Mouse (Mus musculus) forebrain, embryonic 11.5 days (tissue): ENCODE measurements around the gene Fndc3b. TPM values are rescaled to one million over a fixed set of nuclear protein-coding genes. Genes with fewer than 3 reads are reported as not detected.

Experiments used
- ATAC-seq: fragments of 200-750 bp; cut with Nextera tagmentation; replicated peaks from 2 replicates; pipeline ENCODE4 v1.8.0; 2017; ENCODE audit warnings: moderate TSS enrichment; ENCODE audit not compliant: low FRiP score
- DNase-seq: peaks from one replicate; pipeline ENCODE4 v3.0.0-alpha.2; 2017; ENCODE audit warnings: low spot score
- H3K27ac ChIP-seq: fragments of 300-500 bp; sonication (generic); 2 replicates; pipeline ENCODE4 v1.5.1; 2014; ENCODE audit warnings: low read depth, low read length
- H3K27me3 ChIP-seq: fragments of 300-500 bp; sonication (generic); 2 replicates; pipeline ENCODE4 v1.6.1; 2014; ENCODE audit warnings: mild to moderate bottlenecking, low read length, mixed read lengths; ENCODE audit not compliant: control insufficient read depth, insufficient read depth
- H3K36me3 ChIP-seq: fragments of 300-500 bp; sonication (generic); 2 replicates; pipeline ENCODE4 v1.6.1; 2014; ENCODE audit warnings: mild to moderate bottlenecking, low read length, moderate library complexity, mixed read lengths; ENCODE audit not compliant: control insufficient read depth, insufficient read depth
- H3K4me1 ChIP-seq: fragments of 300-500 bp; sonication (generic); replicated peaks from 2 replicates; pipeline ENCODE4 v1.6.1; 2014; ENCODE audit warnings: low read length, mixed read lengths; ENCODE audit not compliant: control insufficient read depth, insufficient read depth
- H3K4me2 ChIP-seq: fragments of 300-500 bp; sonication (generic); 2 replicates; pipeline ENCODE4 v1.6.1; 2014; ENCODE audit warnings: low read depth, mild to moderate bottlenecking, low read length, moderate library complexity, mixed read lengths; ENCODE audit not compliant: severe bottlenecking
- H3K4me3 ChIP-seq: fragments of 300-500 bp; sonication (generic); 2 replicates; pipeline ENCODE4 v1.5.1; 2014; ENCODE audit warnings: low read depth, low read length
- H3K9ac ChIP-seq: fragments of 300-500 bp; sonication (generic); 2 replicates; pipeline ENCODE4 v1.6.1; 2014; ENCODE audit warnings: low read length
- H3K9me3 ChIP-seq: fragments of 300-500 bp; sonication (generic); 2 replicates; pipeline ENCODE4 v1.6.1; 2016; ENCODE audit warnings: low read length, mixed read lengths; ENCODE audit not compliant: control insufficient read depth
- WGBS: fragments of 180-500 bp; shearing (Covaris S2); extraction: QIAGEN DNeasy Blood & Tissue Kit; methylation state at CpG from one replicate; pipeline ENCODE4 v1.1.7; 2014; 5-methylcytosine and 5-hydroxymethylcytosine counted together
- polyA plus RNA-seq: library from polyadenylated mRNA; unstranded; fragments of >200 nt; fragmentation: Nextera tagmentation; extraction: Ambion mirVana; gene quantifications from 2 replicates; pipeline ENCODE4 v1.2.1, GENCODE M21; 2014

Fndc3b gene
- polyA plus RNA-seq, 1 experiment from 2014 or later = 11.3 TPM

DNA sequence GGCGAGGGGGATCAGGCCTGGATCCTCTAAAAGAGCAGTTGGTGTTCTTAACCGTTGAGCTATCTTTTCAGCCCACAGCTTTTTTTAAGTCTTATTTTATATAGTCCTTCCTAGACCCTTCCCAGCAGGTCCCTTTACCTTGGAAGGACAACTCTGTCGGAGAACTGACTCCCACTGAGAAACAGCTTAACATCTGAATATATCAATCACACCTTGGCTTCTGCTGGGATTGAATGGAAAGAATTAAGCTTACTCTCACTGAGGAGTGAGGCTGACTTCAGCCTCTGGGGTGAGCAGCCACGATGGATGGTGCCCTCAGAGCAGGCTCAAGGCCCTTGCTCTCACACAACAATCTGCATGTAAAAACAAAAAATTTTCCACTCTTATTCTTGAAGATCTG lies 179.1 kb downstream of the Fndc3b start:
- DNase-seq (no peak), ATAC-seq (no peak)
- H3K27me3 ChIP-seq = no peaks in the 10 kb centered on the region
- H3K9ac ChIP-seq = no peak overlapping the region
- 46% methylated on average over 4 of the region's 4 CpGs for WGBS
- no peaks in the 10 kb centered on the region for H3K4me1 ChIP-seq
- no peaks in the 10 kb centered on the region for H3K36me3 ChIP-seq
- H3K4me2 ChIP-seq = no peak overlapping the region
- no peak overlapping the region for H3K4me3 ChIP-seq
- no peak overlapping the region for H3K27ac ChIP-seq
- H3K9me3 ChIP-seq = no peaks in the 10 kb centered on the region

GRCm38 (mm10) chr3:27530370-27530769 lies 180.7 kb downstream of the Fndc3b start:
- Histone ChIP-seq H3K27ac (no peak overlapping the region), H3K9me3 (no peaks in the 10 kb centered on the region), H3K9ac (no peak overlapping the region), H3K4me3 (no peak overlapping the region), H3K4me1 (no peaks in the 10 kb centered on the region), H3K4me2 (no peak overlapping the region), H3K36me3 (no peaks in the 10 kb centered on the region), H3K27me3 (no peaks in the 10 kb centered on the region)
- DNase-seq (peak; percentile 17), ATAC-seq (no peak)
- WGBS = 77% methylated on average over 7 of the region's 7 CpGs

- 85% methylated on average over 14 of the region's 14 CpGs for WGBS
- Histone ChIP-seq H3K9ac (no peak overlapping the region), H3K36me3 (no peaks in the 10 kb centered on the region), H3K9me3 (no peaks in the 10 kb centered on the region), H3K4me2 (no peak overlapping the region), H3K4me3 (no peak overlapping the region), H3K27ac (no peak overlapping the region), H3K27me3 (no peaks in the 10 kb centered on the region), H3K4me1 (no peaks in the 10 kb centered on the region)
- DNase-seq (peak; percentile 22), ATAC-seq (no peak)
Measured at GRCm38 (mm10) chr3:27529221-27530051, 181.7 kb downstream of the Fndc3b start.

DNA sequence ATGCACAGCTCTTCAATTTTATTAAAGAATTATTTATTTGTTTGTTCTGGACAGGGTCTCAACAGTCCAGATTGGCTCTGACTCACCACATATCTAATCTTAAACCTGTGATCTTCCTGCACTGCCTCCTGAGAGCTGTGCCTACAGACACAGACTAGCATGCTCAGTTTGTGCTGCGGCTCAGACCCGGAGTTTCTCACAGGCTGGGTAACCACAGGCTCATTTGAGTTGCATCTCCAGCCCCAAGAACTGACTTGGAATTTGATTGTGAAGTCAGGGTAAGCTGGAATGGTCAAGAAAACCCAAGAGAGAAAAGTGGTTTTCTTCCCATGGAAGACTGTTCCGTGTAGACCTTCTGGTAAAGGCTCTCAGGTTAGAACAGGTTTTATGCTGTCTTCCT lies 184.1 kb downstream of the Fndc3b start:
- Histone ChIP-seq H3K9ac (no peak overlapping the region), H3K4me2 (no peak overlapping the region), H3K27ac (no peak overlapping the region), H3K36me3 (no peaks in the 10 kb centered on the region), H3K4me3 (no peak overlapping the region), H3K9me3 (no peaks in the 10 kb centered on the region), H3K4me1 (no peaks in the 10 kb centered on the region), H3K27me3 (no peaks in the 10 kb centered on the region)
- DNase-seq (peak; percentile 18), ATAC-seq (no peak)
- WGBS = 91% methylated on average over 3 of the region's 3 CpGs

DNA sequence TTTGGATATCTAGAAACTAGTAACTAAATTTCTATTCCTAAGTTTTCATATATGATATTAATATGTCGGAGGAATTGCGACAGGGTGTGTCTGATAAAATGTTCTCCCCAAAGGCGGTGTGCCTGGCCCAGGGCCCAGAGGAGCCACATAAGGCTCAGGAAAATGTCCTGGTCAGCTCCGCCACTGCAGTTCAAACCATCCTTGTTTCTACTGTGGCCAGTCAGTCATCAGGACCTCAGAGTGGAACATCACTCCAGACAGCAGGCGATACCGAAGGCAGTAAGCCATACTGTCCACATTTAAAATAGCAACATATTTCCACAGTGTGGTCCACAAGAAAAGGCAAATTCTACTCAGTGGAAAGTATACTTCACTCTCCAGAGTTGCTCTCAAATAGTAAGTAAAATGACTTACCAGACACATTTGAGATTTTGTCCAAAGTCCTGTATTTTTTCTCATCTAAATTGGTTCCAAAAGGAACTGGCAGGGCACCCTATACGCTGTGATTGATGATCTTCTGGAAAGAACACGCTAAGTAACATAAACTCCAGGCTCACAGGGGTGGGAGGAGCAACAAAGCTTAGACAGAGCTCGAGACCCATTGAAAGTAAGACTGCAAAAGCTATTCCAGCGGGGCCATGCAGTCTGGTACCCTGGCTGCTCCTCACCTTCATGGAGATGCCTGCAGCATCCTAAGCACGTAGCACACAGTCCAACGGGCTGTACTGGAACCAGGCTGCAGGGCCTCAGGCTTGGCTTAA lies 187.8 kb downstream of the Fndc3b start:
- no peak overlapping the region for H3K4me2 ChIP-seq
- H3K9ac ChIP-seq = no peak overlapping the region
- 87% methylated on average over 12 of the region's 12 CpGs for WGBS
- no peak for DNase-seq
- H3K9me3 ChIP-seq = no peaks in the 10 kb centered on the region
- ATAC-seq = no peak
- no peak overlapping the region for H3K27ac ChIP-seq
- no peaks in the 10 kb centered on the region for H3K4me1 ChIP-seq
- H3K27me3 ChIP-seq = no peaks in the 10 kb centered on the region
- no peaks in the 10 kb centered on the region for H3K36me3 ChIP-seq
- H3K4me3 ChIP-seq = no peak overlapping the region

- Histone ChIP-seq H3K4me3 (no peak overlapping the region), H3K4me2 (no peak overlapping the region), H3K9me3 (no peaks in the 10 kb centered on the region), H3K27ac (no peak overlapping the region), H3K27me3 (no peaks in the 10 kb centered on the region), H3K4me1 (no peaks in the 10 kb centered on the region), H3K36me3 (no peaks in the 10 kb centered on the region), H3K9ac (no peak overlapping the region)
- ATAC-seq (no peak), DNase-seq (peak; percentile 35)
- WGBS = 58% methylated on average over 6 of the region's 6 CpGs
Measured at GRCm38 (mm10) chr3:27520391-27520790, 190.7 kb downstream of the Fndc3b start.

- Histone ChIP-seq H3K4me2 (no peak overlapping the region), H3K4me1 (no peaks in the 10 kb centered on the region), H3K27me3 (no peaks in the 10 kb centered on the region), H3K9me3 (no peaks in the 10 kb centered on the region), H3K9ac (no peak overlapping the region), H3K36me3 (no peaks in the 10 kb centered on the region), H3K4me3 (no peak overlapping the region), H3K27ac (no peak overlapping the region)
- ATAC-seq (no peak), DNase-seq (no peak)
- WGBS = 96% methylated on average over 6 of the region's 6 CpGs
Measured at GRCm38 (mm10) chr3:27519481-27519880, 191.6 kb downstream of the Fndc3b start.

DNA sequence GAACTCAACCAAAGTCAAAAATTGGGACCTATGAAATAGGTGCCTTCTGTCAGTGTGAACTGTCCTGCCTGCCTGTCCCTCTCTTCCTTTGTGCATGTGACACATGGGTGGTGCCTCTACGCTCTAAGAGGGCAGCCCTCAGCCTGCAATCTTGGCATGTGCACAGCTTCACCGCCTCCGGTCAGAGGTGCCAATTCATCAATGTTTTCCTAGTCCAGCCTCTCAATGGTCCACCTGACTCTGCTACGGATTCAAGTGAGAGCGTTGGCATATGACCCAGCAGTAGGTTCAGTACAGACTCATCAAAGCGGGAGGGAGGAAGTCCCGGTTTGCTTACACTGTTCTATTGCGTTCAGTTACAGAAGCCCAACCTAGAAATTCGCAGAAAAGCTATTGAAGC lies 192.2 kb downstream of the Fndc3b start:
- ATAC-seq (no peak), DNase-seq (no peak)
- H3K9ac ChIP-seq = no peak overlapping the region
- H3K27ac ChIP-seq = no peak overlapping the region
- H3K4me3 ChIP-seq = no peak overlapping the region
- 93% methylated on average over 9 of the region's 9 CpGs for WGBS
- no peak overlapping the region for H3K4me2 ChIP-seq
- no peaks in the 10 kb centered on the region for H3K27me3 ChIP-seq
- H3K9me3 ChIP-seq = no peaks in the 10 kb centered on the region
- H3K36me3 ChIP-seq = no peaks in the 10 kb centered on the region
- no peaks in the 10 kb centered on the region for H3K4me1 ChIP-seq
